Mouse (Mus musculus) liver, embryonic 14.5 days (tissue): ENCODE measurements around the gene Sh3pxd2a. TPM values are rescaled to one million over a fixed set of nuclear protein-coding genes. Genes with fewer than 3 reads are reported as not detected.

ENCODE experiments used
- ATAC-seq: fragments of 200-750 bp; cut with Nextera tagmentation; 2 replicates; pipeline ENCODE4 v1.8.0; 2017; ENCODE audit warnings: moderate number of reproducible peaks, mild to moderate bottlenecking, moderate library complexity; ENCODE audit not compliant: insufficient read depth
- DNase-seq, 3 experiments: peaks; one replicate each; pipeline ENCODE4 v3.0.0-alpha.2; 2012 to 2013; ENCODE audit warnings: low read depth in 3 of 3, low spot score in 3 of 3
- H3K27ac ChIP-seq: fragments of 300-500 bp; sonication (generic); 2 replicates; pipeline ENCODE4 v1.5.1; 2014; ENCODE audit warnings: moderate library complexity, mild to moderate bottlenecking, control low read depth, inconsistent platforms
- H3K27me3 ChIP-seq: fragments of 300-500 bp; sonication (generic); 2 replicates; pipeline ENCODE4 v1.6.1; 2014; ENCODE audit warnings: mild to moderate bottlenecking, low read length, moderate library complexity; ENCODE audit not compliant: control insufficient read depth, insufficient read depth
- H3K36me3 ChIP-seq: fragments of 300-500 bp; sonication (generic); replicated peaks from 2 replicates; pipeline ENCODE4 v1.6.1; 2014; ENCODE audit warnings: low read depth; ENCODE audit not compliant: control insufficient read depth, insufficient read depth
- H3K4me1 ChIP-seq, 2 experiments: fragments of 200-500 bp in 1 of 2; fragments of 300-500 bp in 1 of 2; sonication (generic) in 1 of 2; replicated peaks; 2 replicates each; pipeline ENCODE4 v1.6.1; 2012 to 2014; ENCODE audit warnings: antibody characterized with exemption in 1 of 2, inconsistent platforms in 1 of 2, low read length in 1 of 2; ENCODE audit not compliant: control insufficient read depth in 2 of 2, insufficient read depth in 2 of 2
- H3K4me2 ChIP-seq: fragments of 300-500 bp; sonication (generic); 2 replicates; pipeline ENCODE4 v1.6.1; 2014; ENCODE audit warnings: low read depth, mild to moderate bottlenecking, control low read depth, moderate library complexity
- H3K4me3 ChIP-seq, 2 experiments: fragments of 200-500 bp in 1 of 2; fragments of 300-500 bp in 1 of 2; sonication (generic) in 1 of 2; 2 replicates each; pipeline ENCODE4 v1.5.1; 2012 to 2014; ENCODE audit warnings: low read depth in 2 of 2, low read length in 2 of 2, mild to moderate bottlenecking in 2 of 2, control low read depth in 1 of 2, inconsistent platforms in 1 of 2, moderate library complexity in 1 of 2; ENCODE audit not compliant: insufficient read depth in 1 of 2
- H3K9ac ChIP-seq: fragments of 300-500 bp; sonication (generic); replicated peaks from 2 replicates; pipeline ENCODE4 v1.6.1; 2014; ENCODE audit warnings: mild to moderate bottlenecking, control low read depth, moderate library complexity
- H3K9me3 ChIP-seq: fragments of 300-500 bp; sonication (generic); 2 replicates; pipeline ENCODE4 v1.6.1; 2016; ENCODE audit warnings: low read length, mixed read lengths; ENCODE audit not compliant: control insufficient read depth
- CTCF ChIP-seq: IDR thresholded peaks from 2 replicates; pipeline ENCODE4 v1.5.1; 2016; ENCODE audit warnings: antibody characterized with exemption, low read depth, control low read depth
- EP300 ChIP-seq: IDR thresholded peaks from 2 replicates; pipeline ENCODE4 v1.6.1; 2016; ENCODE audit warnings: antibody characterized with exemption, low read depth
- WGBS: fragments of 180-500 bp; shearing (Covaris S2); extraction: QIAGEN DNeasy Blood & Tissue Kit; methylation state at CpG from one replicate; pipeline ENCODE4 v1.1.7; 2014; ENCODE audit not compliant: insufficient replicate concordance; 5-methylcytosine and 5-hydroxymethylcytosine counted together
- polyA plus RNA-seq, 2 experiments: library from polyadenylated mRNA; depleted of rRNA in 1 of 2; stranded (reverse) in 1 of 2; unstranded in 1 of 2; fragments of >200 nt; fragmentation: Nextera tagmentation in 1 of 2; extraction: Ambion mirVana in 1 of 2; gene quantifications; 2 replicates each; pipeline versions ENCODE4 v1.2.1 to v1.2.3; 2012 to 2014

Sh3pxd2a gene
- polyA plus RNA-seq, 2 experiments = 0.50 to 1.6 TPM

DNA sequence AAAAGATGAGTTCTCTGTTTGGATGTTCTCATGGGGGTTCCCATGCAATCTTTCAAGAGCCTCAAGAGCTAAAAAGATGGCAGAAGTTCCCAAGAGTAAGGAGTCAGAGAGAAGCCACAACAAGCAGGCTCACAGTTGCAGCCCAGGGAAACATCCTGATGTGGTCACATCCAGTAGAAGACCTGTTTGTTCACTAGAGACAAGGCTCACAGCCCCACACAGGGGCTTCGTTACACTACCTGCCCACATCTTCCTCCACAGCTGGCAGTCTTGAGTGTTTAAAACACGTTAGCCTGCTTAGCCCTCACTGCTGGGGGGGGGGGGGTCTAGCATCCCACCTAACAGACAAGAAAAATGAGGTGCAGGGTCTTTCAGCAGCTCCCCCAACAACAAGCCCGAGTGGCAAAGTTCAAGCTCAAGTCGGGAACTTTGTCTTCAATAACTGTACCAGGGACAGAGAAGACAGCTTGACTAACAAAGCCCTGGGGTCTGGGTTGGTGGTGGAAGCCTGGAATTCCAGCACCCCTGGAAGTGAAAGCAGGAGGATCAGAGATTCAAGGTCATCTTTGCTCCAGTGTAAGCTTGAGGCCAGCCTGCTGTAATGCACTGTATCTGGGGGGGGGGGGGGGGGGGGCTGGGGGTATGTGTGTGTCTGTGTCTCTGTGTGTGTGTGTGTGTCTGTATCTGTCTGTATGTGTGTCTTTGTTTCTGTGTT lies 14.5 kb downstream of the Sh3pxd2a start:
- H3K4me3 ChIP-seq = no peak overlapping the region
- H3K36me3 ChIP-seq = no peaks in the 10 kb centered on the region
- no peaks in the 10 kb centered on the region for H3K27me3 ChIP-seq
- H3K4me1 ChIP-seq = peaks cover 23 to 65% of the 10 kb centered on the region in 2 experiments
- no peak for ATAC-seq
- H3K4me2 ChIP-seq = no peak overlapping the region
- H3K9ac ChIP-seq = no peak overlapping the region
- 63% methylated on average over 4 of the region's 4 CpGs for WGBS
- H3K9me3 ChIP-seq = no peaks in the 10 kb centered on the region
- DNase-seq = no peak
- TF ChIP-seq EP300 (no peak), CTCF (no peak)
- H3K27ac ChIP-seq = no peak overlapping the region

DNA sequence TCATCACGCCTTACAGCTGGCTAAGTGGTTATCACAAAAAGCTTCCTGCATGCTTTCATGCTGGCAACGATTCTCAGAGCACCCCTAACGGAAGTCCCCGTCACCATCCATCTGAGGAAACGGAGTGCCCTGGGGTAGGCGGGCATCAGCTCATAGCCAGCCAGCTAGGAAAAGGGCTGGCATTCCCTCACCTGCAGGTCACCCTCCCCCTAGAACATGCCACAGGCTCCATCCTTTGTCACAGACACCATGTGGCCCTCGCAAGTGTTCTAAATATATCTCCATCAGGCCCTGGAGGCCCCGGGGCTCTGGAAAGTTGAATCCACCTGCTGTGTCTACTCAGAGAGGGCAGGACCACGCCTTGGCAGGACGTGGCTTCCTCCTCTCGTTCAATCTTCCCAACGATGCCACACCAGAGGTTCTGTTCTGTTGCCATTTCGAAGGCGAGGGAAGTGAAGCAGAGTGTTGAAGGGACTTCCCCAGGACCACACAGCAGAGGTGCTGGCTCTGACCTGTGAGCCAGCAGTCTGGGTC lies 15.5 kb downstream of the Sh3pxd2a start:
- no peak overlapping the region for H3K27ac ChIP-seq
- WGBS = 19% methylated on average over 14 of the region's 14 CpGs
- H3K4me1 ChIP-seq = peaks cover 23 to 61% of the 10 kb centered on the region in 2 experiments
- no peaks in the 10 kb centered on the region for H3K27me3 ChIP-seq
- TF ChIP-seq EP300 (no peak), CTCF (no peak)
- ATAC-seq = no peak
- H3K4me3 ChIP-seq = no peak overlapping the region
- no peaks in the 10 kb centered on the region for H3K9me3 ChIP-seq
- DNase-seq = no peak
- H3K4me2 ChIP-seq = 0 out of 2 replicates have a peak overlapping the region, but pooled peaks have one; percentile 5
- peak overlapping the region; percentile 25; the same call in 1 of the 2 replicates for H3K9ac ChIP-seq
- no peaks in the 10 kb centered on the region for H3K36me3 ChIP-seq

- 21% methylated on average over 9 of the region's 9 CpGs for WGBS
Observed at GRCm38 (mm10) chr19:47446841-47447365, 17.3 kb downstream of the Sh3pxd2a start.

GRCm38 (mm10) chr19:47446130-47446529 lies 18.1 kb downstream of the Sh3pxd2a start:
- H3K27me3 ChIP-seq = no peaks in the 10 kb centered on the region
- H3K9ac ChIP-seq = no peak overlapping the region
- 43% methylated on average over 9 of the region's 9 CpGs for WGBS
- no peaks in the 10 kb centered on the region for H3K9me3 ChIP-seq
- TF ChIP-seq EP300 (no peak), CTCF (no peak)
- H3K4me2 ChIP-seq = peak overlapping the region; percentile 24
- H3K27ac ChIP-seq = no peak overlapping the region
- peaks cover 23 to 64% of the 10 kb centered on the region in 2 experiments for H3K4me1 ChIP-seq
- DNase-seq (no peak), ATAC-seq (no peak)
- no peaks in the 10 kb centered on the region for H3K36me3 ChIP-seq
- H3K4me3 ChIP-seq = no peak overlapping the region

More at GRCm38 (mm10) chr19:47446841-47447365, 17.3 kb downstream of the Sh3pxd2a start:
- no peak for TF ChIP-seq CTCF
- TF ChIP-seq EP300 = no peak
- ATAC-seq (no peak), DNase-seq (no peak)
- Histone ChIP-seq H3K27me3 (no peaks in the 10 kb centered on the region), H3K9me3 (no peaks in the 10 kb centered on the region), H3K4me3 (no peak overlapping the region), H3K4me1 (peaks cover 23 to 63% of the 10 kb centered on the region in 2 experiments), H3K9ac (no peak overlapping the region), H3K4me2 (no peak overlapping the region), H3K27ac (no peak overlapping the region), H3K36me3 (no peaks in the 10 kb centered on the region)

GRCm38 (mm10) chr19:47445726-47446125 lies 18.5 kb downstream of the Sh3pxd2a start:
- WGBS = 73% methylated on average over 6 of the region's 6 CpGs
- no peak overlapping the region; the same call in 1 of the 2 replicates for H3K4me2 ChIP-seq
- no peak for TF ChIP-seq CTCF
- no peak for TF ChIP-seq EP300
- no peak overlapping the region for H3K9ac ChIP-seq
- no peak overlapping the region for H3K27ac ChIP-seq
- H3K27me3 ChIP-seq = no peaks in the 10 kb centered on the region
- peaks cover 23 to 60% of the 10 kb centered on the region in 2 experiments for H3K4me1 ChIP-seq
- DNase-seq = no peak
- H3K36me3 ChIP-seq = no peaks in the 10 kb centered on the region
- no peaks in the 10 kb centered on the region for H3K9me3 ChIP-seq
- no peak overlapping the region for H3K4me3 ChIP-seq
- ATAC-seq = no peak
